Mouse (Mus musculus) MEL (cell line): ENCODE measurements around the gene Igf2r. TPM values are rescaled to one million over a fixed set of nuclear protein-coding genes. Genes with fewer than 3 reads are reported as not detected.

ENCODE experiments used
- DNase-seq: peaks from one replicate; pipeline ENCODE4 v3.0.0; 2011; ENCODE audit warnings: low read depth, low spot score
- H3K27ac ChIP-seq: 2 replicates; pipeline ENCODE4 v1.5.1; 2012; ENCODE audit warnings: low read depth, mild to moderate bottlenecking, control low read depth, low read length, moderate library complexity; ENCODE audit not compliant: control insufficient read depth
- H3K27me3 ChIP-seq, 2 experiments: fragments of 150-350 bp in 1 of 2; sonication (generic) in 1 of 2; 2 replicates each; pipeline ENCODE4 v1.6.1; 2012; ENCODE audit warnings: low read length in 2 of 2, mild to moderate bottlenecking in 2 of 2, improper control_type of control experiment in 1 of 2, moderate library complexity in 1 of 2; ENCODE audit not compliant: insufficient read depth in 2 of 2, control insufficient read depth in 1 of 2
- H3K36me3 ChIP-seq, 2 experiments: 2 replicates each; pipeline ENCODE4 v1.6.1; 2012 to 2014; ENCODE audit warnings: low read length in 2 of 2, improper control_type of control experiment in 1 of 2, inconsistent platforms in 1 of 2, mild to moderate bottlenecking in 1 of 2; ENCODE audit not compliant: insufficient read depth in 2 of 2, control insufficient read depth in 1 of 2
- H3K4me1 ChIP-seq, 2 experiments: fragments of 150-350 bp in 1 of 2; sonication (generic) in 1 of 2; 2 replicates each; pipeline ENCODE4 v1.6.1; 2012; ENCODE audit warnings: low read length in 2 of 2, improper control_type of control experiment in 1 of 2, mild to moderate bottlenecking in 1 of 2; ENCODE audit not compliant: insufficient read depth in 2 of 2, control insufficient read depth in 1 of 2
- H3K4me3 ChIP-seq, 2 experiments: fragments of 150-350 bp in 1 of 2; sonication (generic) in 1 of 2; 2 replicates each; pipeline ENCODE4 v1.5.1; 2012; ENCODE audit warnings: low read depth in 2 of 2, low read length in 2 of 2, mild to moderate bottlenecking in 2 of 2, moderate library complexity in 2 of 2, control low read depth in 1 of 2, improper control_type of control experiment in 1 of 2; ENCODE audit not compliant: control insufficient read depth in 1 of 2, insufficient read depth in 1 of 2
- H3K79me2 ChIP-seq: 2 replicates; pipeline ENCODE4 v1.6.1; 2012; ENCODE audit warnings: mild to moderate bottlenecking, low read length, moderate library complexity; ENCODE audit not compliant: control insufficient read depth, poor library complexity, insufficient read depth
- H3K9ac ChIP-seq: 2 replicates; pipeline ENCODE4 v1.6.1; 2012; ENCODE audit warnings: low read depth, mild to moderate bottlenecking, control low read depth, low read length, moderate library complexity; ENCODE audit not compliant: control insufficient read depth, poor library complexity, severe bottlenecking
- H3K9me3 ChIP-seq: fragments of 150-350 bp; sonication (generic); replicated peaks from 2 replicates; pipeline ENCODE4 v1.6.1; 2012; ENCODE audit warnings: mild to moderate bottlenecking, low read length, improper control_type of control experiment, moderate library complexity; ENCODE audit not compliant: insufficient read depth
- BHLHE40 ChIP-seq: IDR thresholded peaks from 2 replicates; pipeline ENCODE4 v1.6.1; 2012; ENCODE audit warnings: low read depth, mild to moderate bottlenecking, inconsistent platforms, low read length, improper control_type of control experiment, borderline replicate concordance
- CHD1 ChIP-seq: IDR thresholded peaks from 2 replicates; pipeline ENCODE4 v1.6.1; 2012; ENCODE audit warnings: low read depth, mild to moderate bottlenecking, inconsistent platforms, low read length, improper control_type of control experiment
- CHD2 ChIP-seq: IDR thresholded peaks from 2 replicates; pipeline ENCODE4 v1.6.1; 2011; ENCODE audit warnings: low read length, improper control_type of control experiment
- E2F4 ChIP-seq: IDR thresholded peaks from 2 replicates; pipeline ENCODE4 v1.6.1; 2011; ENCODE audit warnings: low read depth, low read length, improper control_type of control experiment, borderline replicate concordance
- ELF1 ChIP-seq: IDR thresholded peaks from 2 replicates; pipeline ENCODE4 v1.6.1; 2014; ENCODE audit warnings: low read depth, mild to moderate bottlenecking, inconsistent platforms, low read length, improper control_type of control experiment, moderate library complexity
- EP300 ChIP-seq, 2 experiments: IDR thresholded peaks; 2 replicates each; pipeline ENCODE4 v1.6.1; 2011; ENCODE audit warnings: improper control_type of control experiment in 2 of 2, low read length in 2 of 2, low read depth in 1 of 2, mild to moderate bottlenecking in 1 of 2
- ETS1 ChIP-seq: IDR thresholded peaks from 2 replicates; pipeline ENCODE4 v1.6.1; 2012; ENCODE audit warnings: low read depth, mild to moderate bottlenecking, inconsistent platforms, low read length, improper control_type of control experiment, moderate library complexity
- GABPA ChIP-seq: IDR thresholded peaks from 2 replicates; pipeline ENCODE4 v1.6.1; 2012; ENCODE audit warnings: low read depth, mild to moderate bottlenecking, inconsistent platforms, low read length, improper control_type of control experiment, moderate library complexity
- GATA1 ChIP-seq: IDR thresholded peaks from 2 replicates; pipeline ENCODE4 v1.6.1; 2011; ENCODE audit warnings: low read depth, low read length, improper control_type of control experiment
- KAT2A ChIP-seq: conservative IDR thresholded peaks from 2 replicates; pipeline ENCODE4 v1.6.1; 2012; ENCODE audit warnings: low read depth, low read length, improper control_type of control experiment, inconsistent platforms
- MEF2A ChIP-seq: IDR thresholded peaks from 2 replicates; pipeline ENCODE4 v1.6.1; 2014; ENCODE audit warnings: low read depth, mild to moderate bottlenecking, inconsistent platforms, low read length, improper control_type of control experiment; ENCODE audit not compliant: poor library complexity, insufficient replicate concordance, severe bottlenecking; ENCODE audit errors: extremely low read depth
- MXI1 ChIP-seq: IDR thresholded peaks from 2 replicates; pipeline ENCODE4 v1.6.1; 2011; ENCODE audit warnings: mild to moderate bottlenecking, low read depth, low read length, improper control_type of control experiment
- MYC ChIP-seq: IDR thresholded peaks from 2 replicates; pipeline ENCODE4 v1.6.1; 2011; ENCODE audit warnings: low read depth, mild to moderate bottlenecking, low read length, improper control_type of control experiment, moderate library complexity
- NRF1 ChIP-seq: IDR thresholded peaks from 2 replicates; pipeline ENCODE4 v1.6.1; 2014; ENCODE audit warnings: low read depth, mild to moderate bottlenecking, inconsistent platforms, low read length, improper control_type of control experiment, moderate library complexity; ENCODE audit not compliant: poor library complexity, insufficient read depth, severe bottlenecking
- POLR2A ChIP-seq, 2 experiments: IDR thresholded peaks; 2 replicates each; pipeline ENCODE4 v1.6.1; 2011 to 2012; ENCODE audit warnings: low read length in 2 of 2, mild to moderate bottlenecking in 2 of 2, control low read depth in 1 of 2, improper control_type of control experiment in 1 of 2, low read depth in 1 of 2, moderate library complexity in 1 of 2; ENCODE audit not compliant: control insufficient read depth in 1 of 2, insufficient read depth in 1 of 2, poor library complexity in 1 of 2
- POLR2AphosphoS2 ChIP-seq: IDR thresholded peaks from 2 replicates; pipeline ENCODE4 v1.6.1; 2011; ENCODE audit warnings: low read length, improper control_type of control experiment
- RAD21 ChIP-seq: IDR thresholded peaks from 2 replicates; pipeline ENCODE4 v1.6.1; 2011; ENCODE audit warnings: mild to moderate bottlenecking, low read depth, low read length, improper control_type of control experiment
- SIN3A ChIP-seq: IDR thresholded peaks from 2 replicates; pipeline ENCODE4 v1.6.1; 2012; ENCODE audit warnings: low read length, improper control_type of control experiment, inconsistent platforms
- SMC3 ChIP-seq: IDR thresholded peaks from 2 replicates; pipeline ENCODE4 v1.6.1; 2011; ENCODE audit warnings: low read depth, low read length, improper control_type of control experiment
- TAL1 ChIP-seq: IDR thresholded peaks from 2 replicates; pipeline ENCODE4 v1.6.1; 2012; ENCODE audit warnings: mild to moderate bottlenecking, inconsistent platforms, low read length, moderate library complexity, mixed read lengths
- TBP ChIP-seq: IDR thresholded peaks from 2 replicates; pipeline ENCODE4 v1.8.0; 2011; ENCODE audit warnings: low read depth, low read length, improper control_type of control experiment
- TCF12 ChIP-seq: IDR thresholded peaks from 2 replicates; pipeline ENCODE4 v1.6.1; 2014; ENCODE audit warnings: low read depth, mild to moderate bottlenecking, inconsistent platforms, low read length, improper control_type of control experiment, moderate library complexity
- ZC3H11A ChIP-seq: IDR thresholded peaks from 2 replicates; pipeline ENCODE4 v1.6.1; 2012; ENCODE audit warnings: low read depth, mild to moderate bottlenecking, inconsistent platforms, low read length, improper control_type of control experiment
- ZMIZ1 ChIP-seq: IDR thresholded peaks from 2 replicates; pipeline ENCODE4 v1.6.1; 2012; ENCODE audit warnings: low read depth, mild to moderate bottlenecking, inconsistent platforms, low read length, improper control_type of control experiment, moderate library complexity
- polyA plus RNA-seq, 2 experiments: library from polyadenylated mRNA; stranded (reverse) in 1 of 2; unstranded in 1 of 2; fragments of >175 nt in 1 of 2; fragments of >200 nt in 1 of 2; gene quantifications; 2 replicates each; pipeline versions ENCODE4 v1.2.1 to v1.2.4; 2012; ENCODE audit warnings: low replicate concordance in 2 of 2, low read depth in 1 of 2; ENCODE audit not compliant: insufficient read length in 2 of 2, insufficient read depth in 1 of 2, missing spikeins in 1 of 2
- total RNA-seq: library from RNA; depleted of rRNA; stranded (reverse); fragments of 300-350 nt; gene quantifications from 2 replicates; pipeline ENCODE4 v1.2.3, GENCODE M21; 2012

Igf2r gene
- total and polyA plus RNA-seq, 3 experiments: 18.0 to 21.7 (median 18.3) TPM

DNA sequence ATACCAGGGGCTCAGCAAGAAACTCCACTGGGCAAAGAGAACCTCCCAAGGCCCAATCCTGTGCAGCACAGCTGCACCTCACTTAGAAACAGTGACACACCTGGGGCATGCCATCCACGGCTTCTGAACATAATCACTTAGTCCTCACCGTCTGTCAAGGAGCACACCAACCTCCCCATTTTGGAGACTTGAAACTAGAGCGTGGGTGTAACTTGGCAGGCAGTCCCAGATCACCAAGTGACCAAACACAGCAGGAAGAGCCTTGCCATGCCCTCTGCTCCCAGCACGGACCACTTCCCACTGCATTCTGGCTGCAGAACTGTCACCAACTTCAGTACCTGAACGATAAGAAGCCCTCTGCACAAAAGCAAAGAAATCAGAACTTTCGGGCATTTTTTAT, 12.3 kb downstream of the Igf2r start (continued):
- no peak for TF ChIP-seq NRF1
- no peak for TF ChIP-seq ZC3H11A
- no peak for TF ChIP-seq SMC3

DNA sequence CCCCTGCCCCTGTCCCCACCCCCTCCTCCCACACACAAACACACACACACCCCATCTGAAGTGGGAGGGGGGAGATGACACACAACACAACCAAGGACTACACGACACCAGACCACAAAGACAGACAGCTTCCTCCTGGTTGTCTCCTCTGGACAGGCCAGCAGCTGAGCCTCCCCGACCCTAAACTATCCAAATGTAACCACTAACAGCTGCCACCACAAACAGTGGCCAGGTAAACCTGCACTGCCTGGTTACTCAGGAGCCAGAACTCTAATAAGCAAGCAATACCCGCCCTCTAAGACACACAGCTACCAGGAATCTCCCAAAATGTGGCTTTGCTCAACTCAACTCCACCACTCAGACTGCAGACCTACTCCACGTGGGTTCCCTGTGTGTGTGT, 13.5 kb downstream of the Igf2r start:
- Histone ChIP-seq H3K9me3 (no peaks in the 10 kb centered on the region), H3K79me2 (0 out of 2 replicates have a peak, but pooled peaks cover 2% of the 10 kb centered on the region), H3K36me3 (peaks cover 0 to 16% of the 10 kb centered on the region in 2 experiments; a peak in 2 of 4 replicates), H3K27me3 (no peaks in the 10 kb centered on the region), H3K4me3 (no peak overlapping the region), H3K9ac (no peak overlapping the region), H3K4me1 (peaks cover 7 to 18% of the 10 kb centered on the region in 2 experiments), H3K27ac (no peak overlapping the region)
- no peak for DNase-seq
- TF ChIP-seq ELF1 (no peak), GATA1 (no peak), ZMIZ1 (no peak), ZC3H11A (no peak), ETS1 (no peak), TCF12 (no peak), SIN3A (no peak), TBP (no peak), CHD2 (no peak), KAT2A (no peak), MYC (no peak), E2F4 (no peak)

GRCm38 (mm10) chr17:12755146-12755545, 14.3 kb downstream of the Igf2r start:
- H3K79me2 ChIP-seq: 0 out of 2 replicates have a peak, but pooled peaks cover 2% of the 10 kb centered on the region
- H3K9me3 ChIP-seq: no peaks in the 10 kb centered on the region
- no peak overlapping the region for H3K27ac ChIP-seq
- H3K9ac ChIP-seq: no peak overlapping the region
- H3K27me3 ChIP-seq: no peaks in the 10 kb centered on the region
- H3K4me3 ChIP-seq: no peak overlapping the region
- peak; percentile 36 for DNase-seq
- H3K36me3 ChIP-seq: peaks cover 0 to 16% of the 10 kb centered on the region in 2 experiments; a peak in 2 of 4 replicates
- TF ChIP-seq MYC (no peak), TCF12 (no peak), BHLHE40 (no peak), MEF2A (no peak), ZMIZ1 (no peak), MXI1 (0 out of 2 replicates have a peak, but pooled peaks have one; percentile 29), ELF1 (no peak), ZC3H11A (no peak), GABPA (no peak), TAL1 (peak; percentile 56), POLR2A (IDR thresholded peaks at IDR 0.05; ENCODE audit: control insufficient read depth in 1 of 2, insufficient read depth in 1 of 2, low read depth in 1 of 2, low read length in 2 of 2, poor library complexity in 1 of 2) (no peak), RAD21 (no peak), EP300 (IDR thresholded peaks at IDR 0.05; ENCODE audit: low read depth in 1 of 2, low read length in 2 of 2) (no peak), CHD1 (no peak), POLR2AphosphoS2 (no peak)
- peaks cover 7 to 18% of the 10 kb centered on the region in 2 experiments for H3K4me1 ChIP-seq
